Mouse (Mus musculus) midbrain, embryonic 16.5 days (tissue): ENCODE data around the gene Stac2. TPM values are rescaled to one million over a fixed set of nuclear protein-coding genes. Genes with fewer than 3 reads are reported as not detected.

Experiments used
- ATAC-seq: fragments of 200-750 bp; cut with Nextera tagmentation; 2 replicates; pipeline ENCODE4 v1.8.0; 2017; ENCODE audit warnings: moderate TSS enrichment
- H3K27ac ChIP-seq: fragments of 300-500 bp; sonication (generic); 2 replicates; pipeline ENCODE4 v1.5.1; 2014; ENCODE audit warnings: mild to moderate bottlenecking, low read length, mixed read lengths
- H3K27me3 ChIP-seq: fragments of 300-500 bp; sonication (generic); 2 replicates; pipeline ENCODE4 v1.6.1; 2014; ENCODE audit warnings: low read depth, low read length, mixed read lengths; ENCODE audit not compliant: control insufficient read depth, insufficient read depth
- H3K36me3 ChIP-seq: fragments of 300-500 bp; sonication (generic); 2 replicates; pipeline ENCODE4 v1.6.1; 2014; ENCODE audit warnings: mild to moderate bottlenecking, low read length, moderate library complexity, mixed read lengths; ENCODE audit not compliant: control insufficient read depth, insufficient read depth
- H3K4me1 ChIP-seq: fragments of 300-500 bp; sonication (generic); 2 replicates; pipeline ENCODE4 v1.6.1; 2014; ENCODE audit warnings: mild to moderate bottlenecking, low read length, mixed read lengths; ENCODE audit not compliant: control insufficient read depth, insufficient read depth
- H3K4me2 ChIP-seq: fragments of 300-500 bp; sonication (generic); 2 replicates; pipeline ENCODE4 v1.6.1; 2014; ENCODE audit warnings: mild to moderate bottlenecking, low read length, mixed read lengths
- H3K4me3 ChIP-seq: fragments of 300-500 bp; sonication (generic); 2 replicates; pipeline ENCODE4 v1.5.1; 2014; ENCODE audit warnings: low read depth, mild to moderate bottlenecking, low read length, moderate library complexity, mixed read lengths
- H3K9ac ChIP-seq: fragments of 300-500 bp; sonication (generic); 2 replicates; pipeline ENCODE4 v1.6.1; 2014; ENCODE audit warnings: low read depth, low read length, mixed read lengths
- H3K9me3 ChIP-seq: fragments of 300-500 bp; sonication (generic); replicated peaks from 2 replicates; pipeline ENCODE4 v1.6.1; 2014; ENCODE audit warnings: mild to moderate bottlenecking, low read length, mixed read lengths; ENCODE audit not compliant: control insufficient read depth, poor library complexity, severe bottlenecking
- WGBS: fragments of 180-500 bp; shearing (Covaris S2); extraction: QIAGEN DNeasy Blood & Tissue Kit; methylation state at CpG from one replicate; pipeline ENCODE4 v1.1.7; 2014; 5-methylcytosine and 5-hydroxymethylcytosine counted together
- polyA plus RNA-seq: library from polyadenylated mRNA; unstranded; fragments of >200 nt; fragmentation: Nextera tagmentation; extraction: Ambion mirVana; gene quantifications from 2 replicates; pipeline ENCODE4 v1.2.1, GENCODE M21; 2015

The Stac2 gene
- 2.6 and 4.0 TPM in 2 replicates for polyA plus RNA-seq

- H3K9me3 ChIP-seq: no peaks in the 10 kb centered on the region
- H3K27me3 ChIP-seq: peaks cover 18% of the 10 kb centered on the region
- H3K27ac ChIP-seq: peak within 1 kb of the TSS; percentile 47; the same call in 1 of the 2 replicates
- peak within 1 kb of the TSS; percentile 57 for H3K4me3 ChIP-seq
- peak within 1 kb of the TSS; percentile 78 for H3K4me2 ChIP-seq
- ATAC-seq: peak; percentile 86
- H3K4me1 ChIP-seq: peaks cover 3% of the 10 kb centered on the region; the same call in 1 of the 2 replicates
- no peaks in the 10 kb centered on the region for H3K36me3 ChIP-seq
- H3K9ac ChIP-seq: peak within 1 kb of the TSS; percentile 60
- under 1% methylated on average over 33 of the region's 48 CpGs for WGBS
Measured at GRCm38 (mm10) chr11:98052989-98053834, at the start of gene Stac2. TSS of gene Stac2 (minus strand) at chr11:98053462.

GRCm38 (mm10) chr11:98101332-98101731 lies 48.1 kb upstream of the Stac2 start:
- WGBS: 90% methylated on average over 3 of the region's 3 CpGs
- Histone ChIP-seq H3K4me1 (no peaks in the 10 kb centered on the region), H3K4me3 (no peak overlapping the region), H3K9ac (no peak overlapping the region), H3K36me3 (peaks cover 22% of the 10 kb centered on the region), H3K9me3 (no peaks in the 10 kb centered on the region), H3K27me3 (no peaks in the 10 kb centered on the region), H3K4me2 (no peak overlapping the region), H3K27ac (no peak overlapping the region)
- ATAC-seq: no peak

DNA sequence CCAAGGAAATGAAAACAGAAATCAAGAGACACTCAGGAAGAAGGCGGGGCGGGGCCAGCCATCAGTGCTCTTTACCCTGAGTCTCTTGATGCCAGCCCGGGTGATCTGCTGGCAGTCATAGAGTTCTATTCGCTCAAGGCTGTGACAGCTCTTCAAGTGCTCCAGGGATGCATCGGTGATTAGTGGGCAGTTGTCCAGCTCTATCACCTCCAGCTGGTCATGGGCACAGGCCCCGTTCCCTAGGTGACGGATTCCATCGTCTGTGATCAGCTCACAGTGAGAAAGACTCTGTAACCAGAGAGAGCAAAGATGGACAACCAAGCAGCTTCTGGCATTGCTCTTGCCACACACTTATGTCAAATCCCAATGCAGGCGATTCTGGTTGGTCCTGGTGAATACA lies 37.3 kb upstream of the Stac2 start:
- Histone ChIP-seq H3K4me1 (no peaks in the 10 kb centered on the region), H3K9me3 (no peaks in the 10 kb centered on the region), H3K36me3 (peaks cover 29% of the 10 kb centered on the region), H3K4me2 (no peak overlapping the region), H3K27ac (no peak overlapping the region), H3K4me3 (no peak overlapping the region), H3K9ac (no peak overlapping the region), H3K27me3 (no peaks in the 10 kb centered on the region)
- 88% methylated on average over 9 of the region's 9 CpGs for WGBS
- no peak for ATAC-seq

- Histone ChIP-seq H3K27me3 (no peaks in the 10 kb centered on the region), H3K36me3 (peaks cover 27% of the 10 kb centered on the region), H3K9me3 (no peaks in the 10 kb centered on the region), H3K9ac (no peak overlapping the region), H3K4me2 (no peak overlapping the region), H3K4me3 (no peak overlapping the region), H3K27ac (no peak overlapping the region), H3K4me1 (no peaks in the 10 kb centered on the region)
- WGBS: 48% methylated on average over 7 of the region's 7 CpGs
- ATAC-seq: no peak
Measured at GRCm38 (mm10) chr11:98088224-98088623, 35.0 kb upstream of the Stac2 start.

GRCm38 (mm10) chr11:98086574-98086973 lies 33.3 kb upstream of the Stac2 start:
- Histone ChIP-seq H3K4me2 (no peak overlapping the region), H3K9ac (no peak overlapping the region), H3K4me1 (no peaks in the 10 kb centered on the region), H3K4me3 (no peak overlapping the region), H3K27ac (no peak overlapping the region), H3K27me3 (no peaks in the 10 kb centered on the region), H3K36me3 (peaks cover 18% of the 10 kb centered on the region), H3K9me3 (no peaks in the 10 kb centered on the region)
- 70% methylated on average over 7 of the region's 7 CpGs for WGBS
- ATAC-seq: no peak

- no peak overlapping the region for H3K27ac ChIP-seq
- WGBS: 93% methylated on average over 9 of the region's 9 CpGs
- no peak overlapping the region for H3K4me2 ChIP-seq
- peaks cover 15% of the 10 kb centered on the region for H3K36me3 ChIP-seq
- no peaks in the 10 kb centered on the region for H3K4me1 ChIP-seq
- H3K4me3 ChIP-seq: no peak overlapping the region
- H3K27me3 ChIP-seq: no peaks in the 10 kb centered on the region
- H3K9ac ChIP-seq: no peak overlapping the region
- H3K9me3 ChIP-seq: no peaks in the 10 kb centered on the region
- no peak for ATAC-seq
Measured at GRCm38 (mm10) chr11:98086141-98086540, 32.9 kb upstream of the Stac2 start.

GRCm38 (mm10) chr11:98082745-98083144 lies 29.5 kb upstream of the Stac2 start:
- WGBS: 94% methylated on average over 7 of the region's 7 CpGs
- H3K36me3 ChIP-seq: peaks cover 5% of the 10 kb centered on the region; the same call in 1 of the 2 replicates
- H3K9ac ChIP-seq: no peak overlapping the region
- H3K27me3 ChIP-seq: no peaks in the 10 kb centered on the region
- H3K27ac ChIP-seq: no peak overlapping the region
- H3K4me3 ChIP-seq: no peak overlapping the region
- ATAC-seq: no peak
- no peaks in the 10 kb centered on the region for H3K9me3 ChIP-seq
- H3K4me1 ChIP-seq: no peaks in the 10 kb centered on the region
- H3K4me2 ChIP-seq: no peak overlapping the region

DNA sequence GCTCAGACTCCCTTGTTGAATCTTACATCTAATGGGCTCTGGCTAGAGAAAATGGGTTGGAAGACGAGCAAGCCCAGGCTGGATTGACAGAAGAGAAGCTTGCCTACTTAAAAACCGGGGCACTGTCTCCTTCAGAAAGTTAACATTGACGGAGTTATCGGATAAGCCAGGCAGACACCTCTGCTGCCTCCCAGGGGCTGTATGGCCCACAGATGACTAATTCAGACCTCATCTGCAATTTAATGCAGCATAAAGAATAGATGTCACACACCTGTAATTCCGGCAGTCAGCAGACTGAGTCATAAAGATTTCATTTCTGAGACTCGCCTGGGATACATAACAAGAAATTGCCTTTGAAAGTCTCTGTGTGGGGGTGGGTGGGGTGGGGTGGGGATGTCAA lies 27.2 kb upstream of the Stac2 start:
- Histone ChIP-seq H3K27ac (no peak overlapping the region), H3K4me1 (no peaks in the 10 kb centered on the region; the same call in 1 of the 2 replicates), H3K27me3 (no peaks in the 10 kb centered on the region), H3K36me3 (no peaks in the 10 kb centered on the region), H3K9me3 (no peaks in the 10 kb centered on the region), H3K4me2 (no peak overlapping the region), H3K9ac (no peak overlapping the region), H3K4me3 (no peak overlapping the region)
- 78% methylated on average over 6 of the region's 6 CpGs for WGBS
- ATAC-seq: no peak

DNA sequence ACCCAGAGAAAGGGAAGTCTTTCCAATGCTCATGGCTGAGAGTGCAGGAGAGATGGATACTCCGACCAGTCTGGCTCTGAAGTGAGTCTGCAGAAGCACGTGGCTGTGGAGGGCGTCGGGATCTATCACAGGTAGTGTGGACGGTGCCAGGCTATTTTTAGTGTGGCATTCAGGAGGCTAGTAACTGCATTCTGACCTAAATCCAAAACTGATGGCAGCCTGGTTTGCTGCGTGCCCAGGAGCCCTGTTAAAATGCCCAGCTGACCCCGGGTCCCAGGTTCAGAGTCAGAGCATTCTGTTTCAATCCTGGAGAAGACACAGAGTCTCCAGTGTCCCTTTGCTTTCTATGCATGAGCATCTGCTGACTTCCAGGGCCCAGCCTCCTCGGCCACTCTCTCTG lies 23.8 kb upstream of the Stac2 start:
- H3K9me3 ChIP-seq: no peaks in the 10 kb centered on the region
- no peak overlapping the region for H3K9ac ChIP-seq
- H3K4me3 ChIP-seq: no peak overlapping the region
- no peak for ATAC-seq
- no peaks in the 10 kb centered on the region for H3K36me3 ChIP-seq
- H3K4me1 ChIP-seq: no peaks in the 10 kb centered on the region; the same call in 1 of the 2 replicates
- 88% methylated on average over 8 of the region's 8 CpGs for WGBS
- no peak overlapping the region for H3K4me2 ChIP-seq
- no peak overlapping the region for H3K27ac ChIP-seq
- H3K27me3 ChIP-seq: no peaks in the 10 kb centered on the region
